Mouse (Mus musculus) colon, adult 2 months (tissue): Measurements from ENCODE around the gene Shroom1. TPM values are rescaled to one million over a fixed set of nuclear protein-coding genes. Genes with fewer than 3 reads are reported as not detected.

Experiments
- polyA plus RNA-seq: library from polyadenylated mRNA; depleted of rRNA; stranded (reverse); fragments of >200 nt; gene quantifications from 2 replicates; pipeline ENCODE4 v1.2.3, GENCODE M21; 2012; rRNA removed

Shroom1 gene
- 1.8 and 2.1 TPM in 2 replicates for polyA plus RNA-seq

GRCm38 (mm10) chr11:53456474-53457371 lies at the start of gene Shroom1, which contains the start of gene Gm10447:
TSS of gene Shroom1 (plus strand) at chr11:53457205.
TSS of gene Gm10447 (minus strand) at chr11:53457110.

GRCm38 (mm10) chr11:53423036-53423435 lies 34.0 kb upstream of the Shroom1 start, which contains the start of gene Leap2:
TSS of gene Leap2 (minus strand) at chr11:53423170.

GRCm38 (mm10) chr11:53430670-53431346 lies 26.2 kb upstream of the Shroom1 start, which contains the start of the genes Uqcrq and Gdf9:
TSS of gene Uqcrq (minus strand) at chr11:53430831.
TSS of gene Gdf9 (plus strand) at chr11:53431023.

GRCm38 (mm10) chr11:53469968-53470695 lies 13.1 kb downstream of the Shroom1 start, which contains the start of gene Gm9837:
TSS of gene Gm9837 (minus strand) at chr11:53470479.

GRCm38 (mm10) chr11:53479783-53480301 lies 22.8 kb downstream of the Shroom1 start, which contains the start of the genes Gm9945 and Sowaha:
TSS of gene Gm9945 (plus strand) at chr11:53480166.
TSS of gene Sowaha (minus strand) at chr11:53480274.

Other genes starting within 250 kb of the Shroom1 start
- gene Hspa4, start 156.7 kb upstream of the Shroom1 start, polyA plus RNA-seq, result 23.3 and 28.7 TPM in 2 replicates
- gene Zcchc10, start 132.5 kb upstream of the Shroom1 start, polyA plus RNA-seq, result 2.2 and 2.7 TPM in 2 replicates
- 8.9 and 9.2 TPM in 2 replicates for gene Aff4, start 106.4 kb upstream of the Shroom1 start, polyA plus RNA-seq
- gene Leap2, start 34.0 kb upstream of the Shroom1 start, polyA plus RNA-seq, result not detected in 2 replicates
- 626 and 825 TPM in 2 replicates for gene Uqcrq, start 26.4 kb upstream of the Shroom1 start, polyA plus RNA-seq
- gene Gdf9, start 26.2 kb upstream of the Shroom1 start, polyA plus RNA-seq, result 0.29 and 0.31 TPM in 2 replicates
- 0.06 and 0.22 TPM in 2 replicates for gene Gm10447, start 95 bp upstream of the Shroom1 start, polyA plus RNA-seq
- gene Gm9837, start 13.3 kb downstream of the Shroom1 start, polyA plus RNA-seq, result not detected in 2 replicates
- gene Gm9945, start 23.0 kb downstream of the Shroom1 start, polyA plus RNA-seq, result not detected in 2 replicates
- gene Sowaha, start 23.1 kb downstream of the Shroom1 start, polyA plus RNA-seq, result 2.0 and 2.2 TPM in 2 replicates
- 23.9 and 26.4 TPM in 2 replicates for gene Sept8, start 62.1 kb downstream of the Shroom1 start, polyA plus RNA-seq
- gene Kif3a, start 110.2 kb downstream of the Shroom1 start, polyA plus RNA-seq, result 1.8 and 2.5 TPM in 2 replicates
- not detected in 2 replicates for gene Il4, start 161.5 kb downstream of the Shroom1 start, polyA plus RNA-seq
- not detected in 2 replicates for gene Il13, start 177.5 kb downstream of the Shroom1 start, polyA plus RNA-seq